Mouse (Mus musculus) cerebellum, postnatal 25 days (tissue): ENCODE results near the gene Tpst2.
A peak's percentile ranks its signal among the peaks of the same experiment; 100 is the strongest.
"Not testable (repeated sequence)": the region's sequence is repeated elsewhere in the genome, so short reads cannot be mapped to it uniquely, and the experiment has no call there.

Experiments used
- DNase-seq, 2 experiments: peaks; one replicate each; pipeline ENCODE4 v3.0.0; 2021; ENCODE audit warnings: mixed read lengths in 2 of 2

The Tpst2 gene

GRCm38 (mm10) chr5:112299399-112299798, 22.9 kb downstream of the Tpst2 start:
- DNase-seq: no peak

DNA sequence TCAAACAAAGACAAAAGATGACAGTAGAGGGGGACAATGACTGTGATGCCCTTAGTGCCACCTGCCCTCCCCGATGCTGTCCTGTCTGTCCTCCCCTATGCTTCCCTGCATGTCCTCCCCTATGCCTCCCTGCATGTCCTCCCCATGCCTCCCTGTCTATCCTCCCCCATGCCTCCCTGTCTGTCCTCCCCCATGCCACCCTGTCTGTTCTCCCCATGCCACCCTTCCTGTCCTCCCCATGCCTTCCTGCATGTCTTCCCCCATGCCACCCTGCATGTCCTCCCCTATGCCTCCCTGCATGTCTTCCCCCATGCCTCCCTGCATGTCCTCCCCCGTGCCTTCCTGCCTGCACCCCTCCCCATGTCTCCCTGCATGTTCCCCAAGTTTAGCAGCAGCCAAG, 23.6 kb downstream of the Tpst2 start:
- no peak for DNase-seq

DNA sequence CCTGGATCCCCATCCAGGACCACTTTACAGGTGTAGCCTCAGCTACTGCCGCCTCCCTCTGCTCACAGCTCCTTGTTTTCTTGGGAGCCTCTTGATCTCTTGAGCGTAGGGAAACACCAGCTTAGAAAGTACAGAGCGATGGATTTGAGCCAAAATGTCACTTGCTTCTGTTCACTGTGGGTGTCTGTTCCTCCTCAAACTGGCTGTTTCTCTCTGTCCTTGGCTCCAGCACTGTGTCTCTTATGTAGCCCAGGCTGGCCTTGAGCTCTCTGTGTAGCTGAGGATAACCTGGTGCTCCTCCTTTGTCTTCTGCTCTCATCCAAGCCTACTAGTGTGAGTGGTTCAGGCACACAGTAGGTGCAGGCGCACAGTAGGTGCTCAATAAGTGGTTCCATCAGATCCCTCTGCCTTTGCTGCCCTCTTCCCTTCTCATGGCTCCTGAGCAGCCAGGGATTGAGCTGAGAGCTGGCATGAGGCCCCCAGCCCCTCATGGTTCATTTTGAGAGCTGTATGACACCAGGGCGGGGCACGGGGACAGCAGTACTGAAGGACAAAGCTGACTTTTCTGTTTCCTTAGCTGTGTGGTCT, 24.3 kb downstream of the Tpst2 start:
- no peak for DNase-seq

GRCm38 (mm10) chr5:112301694-112302093, 25.2 kb downstream of the Tpst2 start:
- DNase-seq: no peak

DNA sequence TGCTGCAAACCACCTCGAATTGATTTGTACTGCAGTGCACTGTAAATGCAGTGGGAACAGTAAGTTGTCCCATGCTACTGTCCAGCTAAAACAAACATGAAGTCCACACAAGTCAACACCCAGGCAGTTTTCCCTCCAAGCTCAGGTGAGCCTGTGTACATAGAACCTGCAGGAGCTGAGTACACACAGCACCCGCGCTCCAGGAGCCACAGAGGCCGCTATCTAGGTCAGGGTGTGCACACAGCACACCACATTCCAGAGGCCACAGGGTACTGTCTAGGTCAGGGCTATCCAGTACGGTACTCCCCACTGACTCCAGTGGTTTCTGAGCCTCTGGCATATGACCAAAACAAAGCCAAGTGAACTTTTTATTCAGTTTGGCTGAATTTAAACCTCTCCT, 25.8 kb downstream of the Tpst2 start:
- no peak for DNase-seq

GRCm38 (mm10) chr5:112305842-112306241, 29.4 kb downstream of the Tpst2 start:
- no peak for DNase-seq

- DNase-seq: no peak
These were observed 36.9 kb downstream of the Tpst2 start for GRCm38 (mm10) chr5:112313222-112313885.

GRCm38 (mm10) chr5:112316468-112316867, 40.0 kb downstream of the Tpst2 start:
- no peak for DNase-seq

GRCm38 (mm10) chr5:112317328-112317727, 40.8 kb downstream of the Tpst2 start:
- no peak for DNase-seq

- not testable (repeated sequence) for DNase-seq
These were observed 42.9 kb downstream of the Tpst2 start for GRCm38 (mm10) chr5:112319343-112319742.

DNA sequence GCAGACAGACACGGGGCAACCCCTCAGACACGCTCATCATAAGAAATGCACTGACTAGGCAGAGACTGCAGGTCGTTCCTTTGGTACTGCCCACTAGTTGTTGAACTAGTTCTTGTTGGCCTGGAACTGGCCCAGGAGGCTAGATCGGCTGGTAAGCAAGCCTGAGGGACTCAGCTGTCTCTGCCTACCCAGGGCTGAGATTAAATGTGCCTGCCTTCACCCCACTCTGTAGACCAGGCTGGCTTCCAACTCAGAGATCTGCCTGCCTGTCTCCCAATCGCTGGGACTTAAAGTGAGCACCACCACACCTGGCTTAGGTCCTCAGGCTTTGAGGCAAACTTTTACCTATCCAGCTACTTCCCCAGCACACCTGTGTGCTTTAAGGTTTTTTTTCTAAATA, 43.9 kb downstream of the Tpst2 start:
- no peak for DNase-seq

GRCm38 (mm10) chr5:112320936-112321335, 44.4 kb downstream of the Tpst2 start:
- DNase-seq: peak; percentile 61 to 75

GRCm38 (mm10) chr5:112321376-112321775, 44.9 kb downstream of the Tpst2 start:
- no peak for DNase-seq

DNA sequence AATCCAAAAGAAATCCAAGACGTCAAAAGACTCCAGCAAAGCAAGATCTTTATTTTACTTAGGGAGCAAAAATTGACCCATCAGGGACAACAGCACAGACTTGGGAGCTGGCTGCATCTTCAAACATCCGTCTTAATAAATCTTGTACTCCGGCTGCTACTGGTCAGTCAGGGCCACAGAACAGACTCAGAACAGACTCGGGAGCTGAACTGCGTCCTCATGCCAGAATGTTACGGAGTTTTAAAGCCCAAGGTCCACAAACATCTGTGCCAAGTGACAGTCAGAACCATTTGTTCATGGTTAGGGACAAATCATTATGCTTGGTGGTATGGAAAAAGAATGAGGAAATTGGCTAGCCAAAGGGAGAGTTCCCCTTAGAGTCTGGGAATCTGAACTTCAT, 46.8 kb downstream of the Tpst2 start:
- DNase-seq: no peak

GRCm38 (mm10) chr5:112324637-112325545, 48.4 kb downstream of the Tpst2 start:
- DNase-seq: no peak

- peak; percentile 97 to 98 for DNase-seq
These were observed 49.3 kb downstream of the Tpst2 start, which contains the start of gene Tfip11 for GRCm38 (mm10) chr5:112325546-112326445. Tfip11 (plus strand) TSS chr5:112326358.

- no peak for DNase-seq
These were observed 50.0 kb downstream of the Tpst2 start for GRCm38 (mm10) chr5:112326446-112327009.

- DNase-seq: no peak
These were observed 51.4 kb downstream of the Tpst2 start for GRCm38 (mm10) chr5:112327854-112328253.

GRCm38 (mm10) chr5:112329805-112330564, 53.5 kb downstream of the Tpst2 start:
- no peak for DNase-seq

- peak; percentile 69 to 78 for DNase-seq
These were observed 59.0 kb downstream of the Tpst2 start for GRCm38 (mm10) chr5:112335473-112335872.

- DNase-seq: no peak
These were observed 60.5 kb downstream of the Tpst2 start for GRCm38 (mm10) chr5:112337004-112337403.
